Mouse (Mus musculus) neural tube, embryonic 12.5 days (tissue): ENCODE data around the gene Corin. TPM values are rescaled to one million over a fixed set of nuclear protein-coding genes. Genes with fewer than 3 reads are reported as not detected.

Source experiments
- ATAC-seq: fragments of 200-750 bp; cut with Nextera tagmentation; 2 replicates; pipeline ENCODE4 v1.8.0; 2017; ENCODE audit warnings: low read depth, mild to moderate bottlenecking, moderate TSS enrichment, moderate library complexity; ENCODE audit not compliant: low FRiP score
- H3K27ac ChIP-seq: fragments of 300-500 bp; sonication (generic); 2 replicates; pipeline ENCODE4 v1.5.1; 2016
- H3K27me3 ChIP-seq: fragments of 300-500 bp; sonication (generic); replicated peaks from 2 replicates; pipeline ENCODE4 v1.6.1; 2016; ENCODE audit warnings: mild to moderate bottlenecking
- H3K36me3 ChIP-seq: fragments of 300-500 bp; sonication (generic); 2 replicates; pipeline ENCODE4 v1.6.1; 2016; ENCODE audit warnings: mild to moderate bottlenecking
- H3K4me1 ChIP-seq: fragments of 300-500 bp; sonication (generic); 2 replicates; pipeline ENCODE4 v1.6.1; 2016
- H3K4me2 ChIP-seq: fragments of 300-500 bp; sonication (generic); replicated peaks from 2 replicates; pipeline ENCODE4 v1.6.1; 2016; ENCODE audit warnings: mild to moderate bottlenecking
- H3K4me3 ChIP-seq: fragments of 300-500 bp; sonication (generic); 2 replicates; pipeline ENCODE4 v1.5.1; 2016
- H3K9ac ChIP-seq: fragments of 300-500 bp; sonication (generic); 2 replicates; pipeline ENCODE4 v1.6.1; 2016; ENCODE audit warnings: mild to moderate bottlenecking
- H3K9me3 ChIP-seq: fragments of 300-500 bp; sonication (generic); 2 replicates; pipeline ENCODE4 v1.6.1; 2016; ENCODE audit warnings: mild to moderate bottlenecking
- WGBS: fragments of 180-500 bp; shearing (Covaris S2); methylation state at CpG from one replicate; pipeline ENCODE4 v1.1.7; 2016; 5-methylcytosine and 5-hydroxymethylcytosine counted together
- polyA plus RNA-seq: library from polyadenylated mRNA; unstranded; fragments of >200 nt; fragmentation: Nextera tagmentation; extraction: Ambion mirVana; gene quantifications from 2 replicates; pipeline ENCODE4 v1.2.1, GENCODE M21; 2016

Gene Corin
- polyA plus RNA-seq, 1 experiment from 2014 or later: 3.2 TPM

DNA sequence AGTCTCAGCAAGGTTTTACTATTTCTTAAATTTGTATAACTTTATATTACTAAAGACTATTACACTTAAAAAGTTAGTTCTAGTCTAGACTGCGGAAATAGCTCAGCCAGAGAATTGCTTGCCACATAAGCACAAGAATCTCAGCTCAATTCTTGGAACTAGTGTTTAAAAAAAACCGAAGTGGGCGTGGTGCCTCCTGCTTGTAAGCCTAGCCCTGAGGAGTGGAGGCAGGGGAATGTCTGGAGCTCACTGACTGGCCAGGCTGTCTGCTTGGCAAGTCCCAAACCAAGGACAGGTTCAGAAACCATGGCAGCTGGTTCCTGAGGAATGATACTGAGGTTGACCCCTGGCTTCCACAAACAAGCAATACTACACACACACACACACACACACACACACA lies 72.4 kb downstream of the Corin start:
- Histone ChIP-seq H3K36me3 (no peaks in the 10 kb centered on the region), H3K4me1 (no peaks in the 10 kb centered on the region), H3K27me3 (no peaks in the 10 kb centered on the region), H3K4me3 (no peak overlapping the region), H3K9me3 (no peaks in the 10 kb centered on the region), H3K9ac (no peak overlapping the region), H3K4me2 (no peak overlapping the region), H3K27ac (no peak overlapping the region)
- ATAC-seq: no peak
- 88% methylated on average over 3 of the region's 3 CpGs for WGBS

DNA sequence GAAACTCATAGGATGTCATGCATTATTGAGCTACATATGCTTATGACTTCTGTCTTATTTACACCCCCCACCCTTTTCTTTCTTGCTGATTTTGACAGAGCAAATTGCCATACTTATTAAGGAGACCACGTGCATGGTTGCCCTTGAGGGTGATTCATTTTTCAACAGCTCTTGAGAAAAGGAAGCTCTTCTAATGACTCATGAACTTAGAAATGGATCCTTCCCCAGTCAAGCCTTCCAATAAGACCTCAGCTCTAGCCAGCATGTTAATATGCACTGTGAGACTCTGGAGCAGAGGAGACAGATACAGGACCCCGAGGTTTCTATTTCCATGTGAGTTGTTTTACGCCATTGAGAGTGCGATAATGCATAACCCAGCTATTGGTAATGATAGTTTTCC lies 76.7 kb downstream of the Corin start:
- ATAC-seq: no peak
- 85% methylated on average over 4 of the region's 4 CpGs for WGBS
- H3K36me3 ChIP-seq: no peaks in the 10 kb centered on the region

DNA sequence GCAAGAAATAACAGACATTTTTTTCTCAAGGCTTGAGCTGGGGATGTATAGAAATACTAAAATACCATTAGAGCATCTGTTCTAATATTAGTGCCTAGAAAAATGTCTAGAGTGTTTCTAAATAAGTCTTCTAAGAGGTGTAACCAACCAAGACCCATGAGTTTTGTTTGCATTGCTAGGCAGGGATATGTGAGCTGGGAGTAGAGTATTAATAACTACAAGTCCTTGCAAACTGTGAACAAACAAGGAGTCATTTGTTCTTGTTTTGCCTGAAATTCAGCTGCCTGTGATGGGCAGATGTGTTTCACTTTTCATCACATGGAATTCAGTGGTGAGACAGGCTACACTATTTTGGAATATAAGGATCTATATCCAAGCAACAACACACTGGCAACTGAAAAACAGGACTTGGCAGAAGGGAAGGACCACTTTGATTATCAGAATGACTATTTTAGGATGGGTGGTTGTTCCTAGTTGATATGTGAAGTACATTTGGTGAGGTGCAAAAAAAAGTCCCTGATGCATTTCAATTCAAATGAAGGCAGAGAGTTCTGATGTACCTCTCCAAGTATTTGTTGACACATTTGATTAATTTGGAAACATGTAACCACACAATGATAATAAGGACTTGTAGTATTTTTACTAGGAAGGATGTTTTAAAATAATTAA lies 78.8 kb downstream of the Corin start:
- Histone ChIP-seq H3K4me3 (no peak overlapping the region), H3K4me1 (no peaks in the 10 kb centered on the region), H3K9ac (no peak overlapping the region), H3K9me3 (no peaks in the 10 kb centered on the region), H3K27ac (no peak overlapping the region), H3K4me2 (no peak overlapping the region), H3K36me3 (no peaks in the 10 kb centered on the region), H3K27me3 (no peaks in the 10 kb centered on the region)
- no peak for ATAC-seq

More for the DNA sequence above, 76.7 kb downstream of the Corin start:
- Histone ChIP-seq H3K4me2 (no peak overlapping the region), H3K9me3 (no peaks in the 10 kb centered on the region), H3K4me1 (no peaks in the 10 kb centered on the region), H3K4me3 (no peak overlapping the region), H3K27ac (no peak overlapping the region), H3K9ac (no peak overlapping the region), H3K27me3 (no peaks in the 10 kb centered on the region)

DNA sequence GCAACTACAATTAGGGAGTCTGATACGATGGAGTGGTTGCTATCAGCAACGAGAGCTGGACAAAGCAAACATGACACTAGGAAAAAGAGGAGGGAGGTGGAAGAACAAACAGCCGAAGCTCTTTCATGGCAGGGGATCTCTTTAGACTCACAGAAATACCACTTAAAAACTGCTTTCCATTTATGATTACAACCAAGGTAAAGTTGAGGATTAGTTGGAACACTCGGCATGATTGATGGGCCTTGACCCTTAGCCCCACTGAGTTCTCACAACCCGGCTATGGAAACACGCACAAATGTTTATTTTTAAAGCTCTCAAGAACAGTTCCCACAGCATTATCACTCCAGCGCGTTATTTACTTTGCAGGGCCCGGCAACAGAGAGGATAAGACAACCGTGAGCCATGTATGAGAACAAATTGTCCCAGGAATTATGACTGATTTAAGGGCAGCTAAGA lies 92.4 kb downstream of the Corin start:
- no peaks in the 10 kb centered on the region for H3K9me3 ChIP-seq
- H3K27ac ChIP-seq: no peak overlapping the region
- H3K4me1 ChIP-seq: no peaks in the 10 kb centered on the region
- H3K4me3 ChIP-seq: no peak overlapping the region
- no peak overlapping the region for H3K9ac ChIP-seq
- no peaks in the 10 kb centered on the region for H3K27me3 ChIP-seq
- no peak overlapping the region for H3K4me2 ChIP-seq
- no peaks in the 10 kb centered on the region for H3K36me3 ChIP-seq
- WGBS: 66% methylated on average over 10 of the region's 10 CpGs
- ATAC-seq: no peak

DNA sequence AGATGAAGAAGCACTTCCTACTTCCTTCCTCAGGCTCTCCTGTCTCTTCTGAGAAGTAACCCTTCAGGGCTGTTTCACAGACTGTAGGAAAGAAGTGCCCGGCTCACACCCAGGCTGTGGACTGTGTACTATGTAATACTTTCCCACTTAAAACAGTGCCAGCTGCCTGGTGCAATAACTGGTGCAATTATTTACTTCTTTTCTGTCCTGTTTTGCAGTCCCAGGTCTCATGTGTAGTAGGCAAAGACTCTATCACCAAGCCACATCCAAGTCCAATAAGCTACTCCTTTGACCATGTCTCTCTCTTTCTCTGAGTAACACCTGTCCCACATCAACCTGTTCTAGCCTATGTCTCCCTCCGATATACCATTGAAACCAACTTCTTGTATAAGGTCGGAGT lies 93.4 kb downstream of the Corin start:
- H3K9ac ChIP-seq: no peak overlapping the region
- WGBS: 95% methylated on average over 3 of the region's 3 CpGs

DNA sequence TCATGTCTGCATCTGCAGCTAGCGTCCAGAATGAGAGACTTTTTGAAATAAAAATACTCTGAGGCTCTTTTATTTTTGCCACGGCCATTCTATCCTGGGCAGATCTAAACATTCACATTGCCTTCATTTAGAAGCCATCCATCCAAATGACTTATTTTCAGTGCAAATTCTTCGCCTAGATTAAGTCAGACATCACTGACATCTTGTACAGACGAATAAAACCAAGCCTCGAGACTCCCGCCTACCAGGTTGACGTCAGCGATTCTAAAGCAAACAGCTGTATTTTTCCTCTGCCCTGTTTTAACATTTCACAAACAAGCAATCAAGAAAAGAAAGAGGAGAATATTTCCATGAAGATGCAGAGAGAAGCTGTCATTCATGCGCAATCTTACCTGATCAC lies 100.9 kb downstream of the Corin start:
- Histone ChIP-seq H3K9me3 (no peaks in the 10 kb centered on the region), H3K4me1 (0 out of 2 replicates have a peak, but pooled peaks cover 3% of the 10 kb centered on the region), H3K9ac (no peak overlapping the region), H3K4me2 (no peak overlapping the region), H3K4me3 (no peak overlapping the region), H3K27ac (no peak overlapping the region), H3K36me3 (no peaks in the 10 kb centered on the region), H3K27me3 (no peaks in the 10 kb centered on the region)
- ATAC-seq: no peak
- 83% methylated on average over 9 of the region's 9 CpGs for WGBS

More for the DNA sequence above, 93.4 kb downstream of the Corin start:
- Histone ChIP-seq H3K9me3 (no peaks in the 10 kb centered on the region), H3K4me1 (no peaks in the 10 kb centered on the region), H3K36me3 (no peaks in the 10 kb centered on the region), H3K4me2 (no peak overlapping the region), H3K4me3 (no peak overlapping the region), H3K27ac (no peak overlapping the region), H3K27me3 (no peaks in the 10 kb centered on the region)
- no peak for ATAC-seq

DNA sequence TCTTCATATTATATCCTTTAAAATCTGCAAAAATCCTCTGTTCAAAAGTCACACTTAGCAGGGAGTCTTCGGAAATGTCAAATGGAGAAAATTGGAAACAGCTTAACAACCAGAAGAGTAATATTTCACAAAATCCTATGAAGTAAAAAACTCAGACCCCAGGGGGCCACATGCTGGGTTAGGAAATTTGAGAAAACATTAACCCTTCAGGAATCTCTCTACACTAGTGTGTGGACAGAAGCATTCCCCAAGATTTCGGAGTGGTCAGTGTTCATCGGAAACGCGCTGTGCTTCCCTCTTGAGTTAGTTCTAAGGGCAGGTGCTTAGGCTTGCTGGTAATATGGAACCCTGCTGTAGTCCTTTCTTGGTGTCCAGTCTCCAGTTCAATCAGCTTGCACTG lies 101.4 kb downstream of the Corin start:
- Histone ChIP-seq H3K4me1 (0 out of 2 replicates have a peak, but pooled peaks cover 3% of the 10 kb centered on the region), H3K9me3 (no peaks in the 10 kb centered on the region), H3K4me2 (no peak overlapping the region), H3K36me3 (no peaks in the 10 kb centered on the region), H3K9ac (no peak overlapping the region), H3K27ac (no peak overlapping the region), H3K27me3 (no peaks in the 10 kb centered on the region), H3K4me3 (no peak overlapping the region)
- 74% methylated on average over 5 of the region's 5 CpGs for WGBS
- ATAC-seq: no peak

DNA sequence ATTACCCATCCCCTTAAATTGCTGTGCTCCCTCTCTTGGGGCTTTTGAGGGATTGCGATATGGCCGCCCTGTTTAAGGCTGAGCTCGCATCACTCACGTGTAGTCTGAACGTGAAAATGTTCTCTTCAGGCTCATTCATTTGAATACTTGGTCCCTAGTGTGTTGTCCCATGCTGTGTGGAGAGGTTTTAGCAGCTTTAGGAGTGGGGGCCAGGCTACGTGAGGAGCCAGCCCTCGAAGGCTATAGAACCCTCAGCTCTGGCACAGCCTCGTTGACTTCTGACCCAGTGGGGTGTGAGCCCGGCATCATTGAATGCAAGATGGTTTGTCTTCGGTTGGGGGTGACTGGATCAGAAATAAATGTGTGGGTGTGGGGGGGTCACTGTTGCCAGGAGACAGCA lies 102.5 kb downstream of the Corin start:
- WGBS: 63% methylated on average over 10 of the region's 10 CpGs
- H3K9me3 ChIP-seq: no peaks in the 10 kb centered on the region
- H3K27ac ChIP-seq: no peak overlapping the region
- no peak overlapping the region for H3K4me2 ChIP-seq
- H3K4me1 ChIP-seq: 0 out of 2 replicates have a peak, but pooled peaks cover 3% of the 10 kb centered on the region
- no peak overlapping the region for H3K9ac ChIP-seq
- no peaks in the 10 kb centered on the region for H3K36me3 ChIP-seq
- H3K27me3 ChIP-seq: no peaks in the 10 kb centered on the region
- no peak for ATAC-seq
- H3K4me3 ChIP-seq: no peak overlapping the region

DNA sequence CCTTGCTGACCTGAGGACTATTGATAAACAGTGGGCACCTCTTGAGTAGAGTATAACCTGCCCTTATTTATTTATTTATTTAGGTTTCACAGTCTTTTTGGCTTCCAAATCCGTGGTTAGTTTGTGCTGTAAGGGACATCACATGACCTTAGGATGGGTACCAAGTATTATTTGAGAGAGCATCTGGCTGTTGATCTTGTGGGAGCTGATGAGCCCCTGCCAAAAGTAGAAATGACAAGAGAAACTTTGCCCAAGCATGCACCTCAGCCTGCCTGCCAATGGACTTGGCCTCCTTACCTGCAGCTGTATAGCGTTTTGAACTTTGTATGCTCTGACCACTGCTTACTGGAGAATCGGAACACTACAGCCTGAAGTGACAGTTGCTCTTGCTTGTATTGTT lies 103.0 kb downstream of the Corin start:
- 91% methylated on average over 3 of the region's 3 CpGs for WGBS
- ATAC-seq: no peak
- no peaks in the 10 kb centered on the region for H3K9me3 ChIP-seq

DNA sequence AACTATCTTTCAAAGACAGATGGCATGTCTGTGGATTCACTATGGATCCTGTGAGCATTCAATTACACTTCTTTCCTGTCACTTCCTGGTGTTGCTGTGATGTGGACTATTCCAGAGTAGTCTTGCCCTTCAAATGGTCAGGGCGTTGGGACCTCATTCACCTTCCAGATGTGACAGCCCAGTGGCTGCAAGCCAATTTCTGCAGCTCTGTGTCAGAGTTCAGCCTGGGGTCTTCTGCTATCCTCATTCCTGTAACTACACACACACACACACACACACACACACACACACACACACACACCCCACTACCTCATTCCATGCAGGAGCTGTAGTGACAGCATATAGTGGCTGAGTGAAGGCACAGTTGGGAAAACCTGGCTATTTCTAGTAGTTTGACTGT lies 122.1 kb downstream of the Corin start:
- Histone ChIP-seq H3K36me3 (no peaks in the 10 kb centered on the region), H3K9me3 (no peaks in the 10 kb centered on the region), H3K4me2 (no peak overlapping the region), H3K9ac (no peak overlapping the region), H3K4me3 (no peak overlapping the region), H3K4me1 (no peaks in the 10 kb centered on the region), H3K27me3 (no peaks in the 10 kb centered on the region), H3K27ac (no peak overlapping the region)
- WGBS: 77% methylated on average over 1 of the region's 1 CpGs
- no peak for ATAC-seq

More for the DNA sequence above, 103.0 kb downstream of the Corin start:
- H3K4me3 ChIP-seq: no peak overlapping the region
- 0 out of 2 replicates have a peak, but pooled peaks cover 3% of the 10 kb centered on the region for H3K4me1 ChIP-seq
- H3K9ac ChIP-seq: no peak overlapping the region
- no peak overlapping the region for H3K4me2 ChIP-seq
- H3K36me3 ChIP-seq: no peaks in the 10 kb centered on the region
- no peaks in the 10 kb centered on the region for H3K27me3 ChIP-seq
- H3K27ac ChIP-seq: no peak overlapping the region

DNA sequence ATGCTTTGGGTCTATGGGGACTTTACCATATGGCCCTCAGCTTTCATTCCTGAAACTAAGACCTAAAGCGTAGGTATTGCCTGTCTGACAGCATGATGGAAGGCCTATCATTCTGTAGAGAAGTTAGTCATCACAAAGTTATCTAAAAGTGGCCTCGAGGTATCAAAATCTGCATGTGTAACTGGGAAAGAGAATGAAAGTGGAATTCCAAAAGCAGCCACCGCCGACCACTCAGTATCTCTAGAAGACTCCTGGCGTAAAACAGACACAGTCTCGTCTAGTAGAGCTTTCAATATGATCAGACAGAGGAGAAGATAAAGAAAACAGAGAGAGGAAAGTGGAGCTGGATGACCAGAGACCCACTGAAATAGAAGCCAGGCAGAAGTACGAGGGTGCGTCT lies 123.7 kb downstream of the Corin start:
- H3K9ac ChIP-seq: no peak overlapping the region
- no peaks in the 10 kb centered on the region for H3K9me3 ChIP-seq
- no peak overlapping the region for H3K4me3 ChIP-seq
- no peak for ATAC-seq
- no peaks in the 10 kb centered on the region for H3K36me3 ChIP-seq
- no peaks in the 10 kb centered on the region for H3K4me1 ChIP-seq
- H3K27ac ChIP-seq: no peak overlapping the region
- H3K27me3 ChIP-seq: no peaks in the 10 kb centered on the region
- no peak overlapping the region for H3K4me2 ChIP-seq
- 73% methylated on average over 8 of the region's 8 CpGs for WGBS

DNA sequence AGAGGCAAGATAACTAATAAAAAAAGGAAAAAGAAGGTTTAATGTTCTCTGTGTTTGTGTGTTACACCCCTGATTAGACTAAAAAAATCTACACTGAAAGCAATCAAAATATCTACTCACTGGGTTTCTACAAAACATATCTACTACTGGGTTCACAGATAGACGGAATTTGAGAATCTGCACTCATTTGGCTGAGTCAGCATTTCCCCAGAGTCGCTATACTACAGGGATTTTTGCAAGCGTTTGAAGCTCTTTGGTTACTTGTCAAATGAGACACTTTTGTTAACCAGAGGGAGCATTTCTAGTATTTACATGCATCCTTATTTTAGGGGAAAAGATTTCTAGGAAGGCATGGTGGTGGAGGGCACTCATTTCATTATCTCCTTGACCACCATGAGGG lies 136.3 kb downstream of the Corin start:
- H3K4me1 ChIP-seq: no peaks in the 10 kb centered on the region
- no peak overlapping the region for H3K4me3 ChIP-seq
- H3K9ac ChIP-seq: no peak overlapping the region
- no peak overlapping the region for H3K4me2 ChIP-seq
- no peak for ATAC-seq
- no peaks in the 10 kb centered on the region for H3K27me3 ChIP-seq
- H3K9me3 ChIP-seq: no peaks in the 10 kb centered on the region
- H3K36me3 ChIP-seq: no peaks in the 10 kb centered on the region
- H3K27ac ChIP-seq: no peak overlapping the region
- WGBS: 85% methylated on average over 3 of the region's 3 CpGs

DNA sequence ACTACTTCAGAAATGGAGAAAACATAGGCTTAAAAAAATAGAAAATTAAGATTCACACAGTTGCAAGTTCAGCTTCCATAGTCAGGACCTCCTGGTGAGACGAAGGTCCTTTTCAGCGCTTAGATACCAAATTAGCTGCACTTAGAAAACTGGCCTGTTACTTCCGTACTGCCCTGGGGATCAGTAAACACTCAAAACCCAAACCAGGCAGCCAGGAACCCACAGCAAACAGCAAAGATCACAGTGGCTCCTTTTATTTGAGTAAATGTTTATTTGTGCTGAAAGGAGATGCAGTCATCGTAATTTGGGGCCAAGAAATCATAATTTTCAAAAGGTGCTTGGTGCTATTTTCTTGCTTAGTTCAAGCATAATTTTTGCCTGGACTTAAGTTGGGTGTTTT lies 138.5 kb downstream of the Corin start:
- H3K9ac ChIP-seq: no peak overlapping the region
- H3K27ac ChIP-seq: no peak overlapping the region
- no peaks in the 10 kb centered on the region for H3K4me1 ChIP-seq
- H3K9me3 ChIP-seq: no peaks in the 10 kb centered on the region
- H3K36me3 ChIP-seq: no peaks in the 10 kb centered on the region
- H3K4me2 ChIP-seq: no peak overlapping the region
- H3K27me3 ChIP-seq: no peaks in the 10 kb centered on the region
- no peak overlapping the region for H3K4me3 ChIP-seq
- no peak for ATAC-seq
- WGBS: 77% methylated on average over 4 of the region's 4 CpGs
